Mouse (Mus musculus) urinary bladder, postnatal 4 days (tissue): ENCODE measurements around the gene Kank3.

Experiments
- DNase-seq, 2 experiments: peaks; one replicate each; pipeline ENCODE4 v3.0.0; 2021 to 2022; ENCODE audit warnings: low spot score in 2 of 2

Gene Kank3

GRCm38 (mm10) chr17:33851331-33851730 lies 41.0 kb downstream of the Kank3 start:
- no peak for DNase-seq

GRCm38 (mm10) chr17:33857816-33858215 lies 47.5 kb downstream of the Kank3 start:
- no peak for DNase-seq

GRCm38 (mm10) chr17:33865330-33866030 lies 55.2 kb downstream of the Kank3 start:
- no peak for DNase-seq
